Mouse (Mus musculus): ENCODE data around the gene Traf3ip3.

GRCm38 (mm10) chr1:193138087-193138486 lies 63.4 kb downstream of the Traf3ip3 start:
- no peak for TF ChIP-seq CTCF (IDR thresholded peaks at IDR 0.05; ENCODE audit: low read depth, low read length)
- TF ChIP-seq POLR2A (IDR thresholded peaks at IDR 0.05; ENCODE audit: extremely low read depth, insufficient read depth, low read length): no peak

Measured in liver, adult 2 months (tissue).